Mouse (Mus musculus): ENCODE results near the gene Hdac7.

Gene Hdac7

DNA sequence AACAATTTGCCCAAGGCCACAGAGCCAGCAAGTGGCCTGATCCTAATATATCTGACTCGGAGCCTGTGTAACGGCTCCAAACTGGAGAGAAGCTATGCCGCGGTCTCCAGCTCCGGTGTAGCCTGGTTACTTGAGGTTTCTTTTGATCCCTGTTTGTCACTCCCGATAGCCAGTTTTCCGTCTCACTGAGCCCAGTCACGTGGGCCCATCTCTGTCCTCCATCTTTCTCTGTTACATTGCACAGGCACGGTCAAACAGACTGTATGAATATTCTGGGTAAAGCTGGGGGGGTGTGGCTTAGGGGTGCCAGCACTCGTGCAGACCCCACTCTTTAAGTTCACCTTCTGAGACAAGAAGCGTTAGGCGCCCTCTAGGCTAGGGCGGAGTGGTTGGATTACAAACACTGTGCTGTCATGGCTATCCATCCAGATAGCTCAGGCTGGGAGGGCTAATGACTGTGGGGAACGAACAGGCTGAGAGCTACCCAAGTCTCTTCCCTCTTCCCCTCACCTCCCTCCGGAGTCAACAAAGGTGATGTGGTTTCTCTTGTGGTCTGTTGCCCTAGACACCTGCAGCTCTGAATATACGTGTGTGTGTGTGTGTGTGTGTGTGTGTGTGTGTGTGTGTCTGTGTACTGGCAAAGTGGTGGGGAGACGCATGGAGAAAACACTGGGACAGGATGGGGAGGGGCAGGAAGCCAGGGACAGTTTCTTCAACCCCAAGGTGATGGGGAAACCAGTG is 8.0 kb downstream of the Hdac7 start:
- in situ Hi-C loops (cut with MboI, MseI) = loop anchor here (5.0 to 10.0 kb wide), 2 partner anchors 971 to 1132 kb away; partner anchors contain the start of gene Ddn

DNA sequence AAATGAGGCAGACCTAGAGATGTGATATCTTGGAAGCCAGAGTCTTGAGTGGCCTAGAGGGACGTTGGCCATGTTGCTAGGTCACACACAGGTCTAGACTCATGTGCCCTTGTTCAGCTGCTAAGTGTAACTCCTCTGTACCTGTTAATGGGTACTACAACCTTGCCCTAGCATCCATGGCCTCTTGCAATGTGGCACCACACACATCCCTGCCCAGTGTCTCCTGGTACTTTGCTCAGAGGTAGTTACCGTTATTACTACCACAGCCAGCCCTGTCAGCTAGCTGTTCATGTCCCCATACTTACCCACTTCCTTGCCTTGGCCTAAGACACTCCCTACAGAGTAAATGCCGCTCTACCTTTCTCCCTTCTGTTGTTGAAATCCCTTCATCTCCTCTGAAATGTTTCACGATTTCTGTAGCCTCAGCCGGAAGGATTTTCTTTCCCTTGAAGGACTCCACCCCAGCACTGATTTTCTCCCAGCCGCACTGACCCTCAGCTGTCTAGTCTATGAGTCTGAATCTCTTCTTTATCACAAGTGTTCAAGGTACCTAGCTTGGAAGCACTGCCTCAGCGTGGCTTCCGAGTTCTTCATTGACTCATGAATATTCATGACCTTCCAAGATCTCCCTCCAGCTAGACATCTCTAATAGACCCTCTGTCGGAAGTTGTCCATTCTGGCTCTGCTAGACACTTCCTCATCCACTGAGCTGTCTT is 11.4 kb downstream of the Hdac7 start:
- in situ Hi-C loops (cut with MboI, MseI) = loop anchor here (10.0 kb wide), 1 partner anchor 1128 kb away; no protein-coding TSS in a partner anchor

DNA sequence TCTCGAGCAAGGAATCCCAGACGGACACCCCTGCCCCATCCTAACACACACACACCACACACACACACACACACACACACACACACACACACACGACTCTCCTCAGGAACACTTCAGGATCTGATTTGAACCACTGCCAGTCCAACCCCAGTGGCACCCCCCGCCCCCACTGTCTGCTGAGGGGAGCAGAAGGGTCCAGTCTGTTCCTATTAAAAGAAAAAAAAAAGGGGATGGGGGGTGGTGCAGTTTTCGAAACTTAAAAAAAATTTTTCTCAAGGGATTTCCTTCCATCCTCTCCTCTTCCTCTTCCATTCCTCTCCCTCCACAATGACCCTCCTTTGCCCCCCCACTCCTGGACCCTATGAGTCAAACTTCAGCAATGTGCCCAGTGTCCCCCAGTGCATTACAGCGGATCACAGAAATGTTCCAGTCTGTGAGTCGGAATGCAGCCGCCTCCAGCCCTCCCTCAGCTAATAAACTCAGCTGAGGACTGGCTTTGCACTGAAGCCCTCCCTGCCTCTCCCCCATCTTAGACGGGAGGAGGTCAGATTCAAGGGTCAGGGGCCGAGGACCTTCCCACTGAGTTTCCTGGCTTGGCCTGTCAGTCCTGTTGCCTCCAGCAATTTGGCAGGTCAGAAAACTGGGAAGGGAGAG is 12.2 kb downstream of the Hdac7 start:
- in situ Hi-C loops (cut with MboI, MseI) = loop anchor here (10.0 kb wide), 1 partner anchor 1127 kb away; no protein-coding TSS in a partner anchor

DNA sequence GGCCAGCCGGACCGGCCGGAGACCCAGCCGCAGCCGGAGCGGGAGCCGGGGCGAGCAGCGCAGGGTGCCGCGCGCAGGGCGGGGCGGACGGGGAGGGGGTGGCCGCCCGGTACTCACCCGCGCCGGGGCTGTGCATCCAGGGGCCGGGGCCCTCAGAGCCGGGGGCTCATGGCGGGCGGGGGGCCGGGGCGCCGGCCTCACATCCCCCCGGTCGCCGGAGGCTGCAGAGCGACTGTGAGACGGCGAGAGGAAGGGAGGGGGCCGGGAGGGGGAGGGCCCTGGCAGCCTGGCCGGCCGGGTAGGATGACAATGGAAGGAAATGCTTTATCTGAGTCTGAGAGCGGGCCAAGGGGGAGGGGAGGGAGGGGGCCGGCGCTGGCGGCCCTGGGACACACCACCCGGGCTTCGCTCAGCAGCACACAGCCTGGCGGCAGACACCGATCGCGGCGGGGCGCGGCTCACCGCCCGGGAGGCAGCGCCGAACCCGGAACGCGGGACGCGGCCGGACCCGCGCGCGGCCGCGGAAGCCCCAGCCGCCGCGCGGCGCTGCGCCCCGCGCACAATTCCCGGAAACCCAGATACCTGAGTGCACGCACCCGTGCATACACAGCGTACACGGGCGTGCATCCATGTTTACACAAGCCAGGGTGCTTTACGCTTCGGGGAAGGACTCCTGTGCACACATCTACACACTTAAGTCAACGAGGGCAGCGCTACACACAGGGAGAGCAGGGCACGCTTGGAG is 12.9 kb downstream of the Hdac7 start:
- in situ Hi-C loops (cut with MboI, MseI) = loop anchor here (10.0 kb wide), 1 partner anchor 1127 kb away; no protein-coding TSS in a partner anchor

DNA sequence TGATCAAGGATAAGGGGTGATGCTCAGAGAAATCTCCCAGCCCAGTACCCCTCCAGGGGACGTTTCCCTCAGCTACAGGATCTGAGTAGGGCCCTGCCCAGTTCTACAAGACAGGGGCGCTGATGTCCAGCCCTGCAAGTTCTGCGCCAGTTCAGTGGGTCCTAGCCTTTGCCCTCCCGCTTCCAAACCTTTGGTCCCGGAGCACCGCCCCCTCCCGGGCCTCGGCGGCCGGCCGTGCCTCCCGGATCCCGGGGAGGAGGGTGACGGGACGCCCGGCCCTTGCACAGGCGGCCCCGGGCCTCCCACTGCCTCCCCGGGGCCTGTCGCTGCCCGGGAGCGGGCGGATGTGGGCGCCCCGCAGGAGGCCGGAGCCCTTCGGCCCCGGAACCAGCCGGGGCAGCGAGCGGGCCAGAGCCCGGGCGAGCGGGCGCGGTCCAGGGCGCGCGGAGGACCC is 13.5 kb downstream of the Hdac7 start:
- in situ Hi-C loops (cut with MboI, MseI) = loop anchor here (10.0 kb wide), 1 partner anchor 1126 kb away; no protein-coding TSS in a partner anchor

DNA sequence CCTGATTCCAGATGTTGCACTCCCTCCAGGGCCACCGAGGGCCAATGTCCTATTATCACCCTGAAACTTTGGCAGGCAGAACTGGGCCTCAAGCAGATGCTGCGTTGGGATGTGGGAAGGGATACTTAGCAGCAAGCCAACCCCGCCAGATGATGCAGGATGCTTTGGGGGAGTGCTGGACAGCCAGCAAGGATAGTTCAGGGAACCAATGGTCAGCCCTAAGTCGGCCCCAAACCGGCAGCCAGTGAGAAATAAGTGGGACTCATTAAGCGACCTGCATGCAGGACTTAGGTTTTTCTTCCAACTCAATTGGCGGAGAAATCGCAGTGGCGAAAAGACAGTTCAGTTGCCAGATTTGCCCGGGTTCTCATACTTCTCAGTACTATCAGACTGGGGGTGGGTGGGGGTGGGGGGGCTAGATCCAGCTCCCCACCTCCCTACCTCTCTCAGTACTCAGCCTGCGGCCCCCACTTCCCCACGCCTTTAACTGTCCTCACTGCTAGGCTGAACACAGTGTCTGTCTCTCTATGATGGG is 14.0 kb downstream of the Hdac7 start:
- in situ Hi-C loops (cut with MboI, MseI) = loop anchor here (10.0 kb wide), 1 partner anchor 1126 kb away; no protein-coding TSS in a partner anchor

DNA sequence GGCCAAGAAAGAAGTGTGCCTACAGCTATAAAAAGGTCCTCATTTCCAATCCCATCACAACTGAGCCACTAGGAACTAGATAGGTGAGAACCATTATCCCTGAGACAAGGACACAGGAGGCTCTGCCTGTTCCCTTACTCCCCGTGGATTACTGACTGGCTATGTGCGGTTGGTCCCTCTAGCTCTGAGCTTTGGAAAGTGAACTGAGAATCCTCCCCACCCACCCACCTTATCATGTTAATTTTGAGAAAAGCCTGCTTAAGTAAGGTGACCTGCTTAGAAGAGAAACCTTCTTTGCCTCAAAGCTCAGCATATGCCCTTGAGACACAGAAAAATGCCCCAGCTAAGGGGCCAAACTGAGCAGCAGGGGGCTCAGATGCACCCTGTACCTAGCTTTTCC is 14.9 kb downstream of the Hdac7 start:
- in situ Hi-C loops (cut with MboI, MseI) = no loop called here

DNA sequence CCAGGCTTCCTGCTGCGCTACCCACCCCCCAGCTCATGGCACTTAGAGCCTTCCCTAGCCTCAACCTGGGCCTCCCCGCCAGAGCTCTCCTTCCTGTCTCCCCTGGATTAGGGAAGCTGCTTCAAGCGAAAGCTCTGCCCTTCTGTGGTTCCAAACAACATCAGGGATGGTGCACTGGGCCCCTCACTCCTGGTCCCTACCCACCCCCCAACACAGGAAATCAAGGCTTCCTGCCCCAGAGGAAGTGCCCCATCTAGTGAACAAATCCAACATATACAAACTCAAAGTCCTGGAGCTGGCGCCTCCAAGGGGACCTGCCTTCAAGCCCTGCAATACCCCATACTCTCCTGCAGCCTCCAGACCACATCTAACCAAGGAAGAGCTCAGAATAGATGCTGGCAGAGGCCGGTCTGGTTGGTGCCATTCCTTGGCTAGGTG is 15.4 kb downstream of the Hdac7 start:
- in situ Hi-C loops (cut with MboI, MseI) = no loop called here

DNA sequence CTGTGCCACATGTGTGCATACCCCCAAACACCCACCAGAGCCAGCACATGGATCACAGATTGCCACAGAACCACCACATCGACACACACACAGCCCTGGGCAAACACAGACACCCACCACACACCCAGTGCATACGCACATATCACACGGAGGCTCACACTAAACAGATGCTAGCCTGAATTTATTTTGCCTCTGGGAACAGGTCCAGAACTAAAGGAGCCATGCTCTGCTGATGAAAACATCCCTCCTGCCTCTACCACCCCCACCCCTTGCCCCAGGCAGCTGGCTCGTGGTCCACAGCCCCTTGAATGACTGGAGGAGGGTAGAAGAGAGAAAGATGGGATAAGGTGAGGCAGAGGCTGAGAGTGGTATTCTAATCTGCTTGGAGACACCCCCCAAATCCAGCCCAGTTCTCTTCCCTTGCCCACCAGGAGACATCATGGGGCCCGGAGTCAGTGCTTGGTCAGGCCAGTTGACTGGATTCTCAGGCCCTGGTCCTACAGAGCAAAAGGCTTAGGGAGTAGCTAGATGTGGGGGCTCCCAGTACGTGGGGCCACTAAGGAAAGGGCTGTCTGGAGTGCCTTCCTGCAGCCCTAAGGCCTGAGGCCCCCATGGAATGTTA is 16.0 kb downstream of the Hdac7 start:
- in situ Hi-C loops (cut with MboI, MseI) = no loop called here

DNA sequence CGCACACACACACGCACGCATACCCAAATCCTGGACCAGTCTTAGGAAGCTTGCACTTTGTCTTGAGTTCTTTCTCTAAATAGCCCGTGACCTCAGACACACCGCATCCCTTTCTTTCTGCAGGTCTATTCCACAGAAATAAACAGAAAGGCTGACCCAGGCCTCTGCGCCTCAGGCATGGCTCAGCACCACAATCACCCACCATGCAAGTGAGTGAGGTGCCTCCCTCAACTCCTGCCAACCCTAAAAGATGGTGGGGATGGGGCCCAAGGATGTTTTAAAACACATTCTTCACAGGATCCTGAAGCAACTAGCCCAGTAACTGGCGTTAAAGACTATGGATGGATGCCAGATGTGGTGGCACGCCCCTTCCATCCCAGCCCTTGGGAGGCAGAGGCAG is 16.9 kb downstream of the Hdac7 start:
- in situ Hi-C loops (cut with MboI, MseI) = no loop called here

DNA sequence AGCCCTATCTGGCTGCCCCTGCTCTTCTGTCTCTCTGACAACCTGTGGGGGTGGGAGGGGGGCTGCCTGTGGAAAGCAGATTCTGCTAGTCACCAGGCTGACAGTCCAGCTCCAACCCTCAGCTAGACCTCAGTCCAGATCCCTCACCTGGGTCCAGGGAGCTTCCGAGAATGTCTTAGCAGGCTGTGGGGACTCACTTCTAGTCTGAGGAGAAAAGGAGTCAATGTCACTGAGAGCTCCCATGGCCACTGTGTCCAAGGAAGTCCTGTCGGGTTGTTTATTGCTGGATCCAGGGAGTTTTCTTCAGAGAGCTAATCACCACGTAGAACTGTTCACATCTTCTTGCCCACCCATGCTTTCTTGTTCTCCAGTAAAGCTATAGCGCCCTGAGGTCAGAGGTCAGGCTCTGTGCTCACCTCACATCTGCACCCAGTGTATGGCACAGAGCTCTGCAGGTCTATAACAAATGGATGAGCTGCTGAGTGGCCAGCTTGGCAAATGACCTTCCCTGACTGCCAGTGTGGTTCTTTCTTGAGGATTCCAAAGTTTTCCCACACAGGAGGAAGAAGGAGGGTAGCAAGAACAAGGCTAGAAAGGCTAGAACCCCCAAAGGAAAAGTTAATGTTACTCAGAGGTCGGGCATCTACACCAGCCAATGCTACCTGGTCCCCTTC is 17.6 kb downstream of the Hdac7 start:
- in situ Hi-C loops (cut with MboI, MseI) = no loop called here

DNA sequence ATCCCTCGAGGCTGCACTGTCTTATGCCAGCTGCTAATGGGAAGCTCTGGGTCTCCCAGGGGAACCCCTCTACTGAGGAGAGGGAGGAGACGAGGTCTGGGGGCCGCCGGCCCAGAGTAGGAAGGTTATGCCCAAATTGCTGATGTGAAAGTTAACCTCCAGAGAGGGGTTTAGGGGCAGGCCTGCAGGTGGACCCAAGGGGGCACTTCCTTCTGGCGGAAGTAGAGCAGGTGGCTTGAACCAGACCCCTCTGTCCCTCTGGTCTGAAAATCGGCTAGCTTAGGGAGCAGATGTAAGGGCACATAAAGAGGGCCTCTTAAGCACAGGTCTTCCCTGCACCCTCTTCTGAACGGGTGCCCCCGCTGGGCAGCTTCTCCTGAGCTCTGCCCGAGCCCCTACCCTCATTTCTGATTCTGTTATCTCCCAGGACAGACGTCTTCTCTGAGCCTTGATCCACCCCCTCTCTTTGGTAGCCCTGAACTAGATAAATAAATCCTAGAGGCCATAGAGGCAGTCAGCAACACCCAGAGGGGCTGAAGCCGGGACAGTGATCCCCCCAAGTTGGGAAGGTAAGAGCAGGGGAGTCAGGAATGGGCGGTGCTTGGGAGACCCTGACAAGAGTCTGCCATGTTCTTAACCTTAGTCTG is 18.2 kb downstream of the Hdac7 start:
- in situ Hi-C loops (cut with MboI, MseI) = no loop called here

DNA sequence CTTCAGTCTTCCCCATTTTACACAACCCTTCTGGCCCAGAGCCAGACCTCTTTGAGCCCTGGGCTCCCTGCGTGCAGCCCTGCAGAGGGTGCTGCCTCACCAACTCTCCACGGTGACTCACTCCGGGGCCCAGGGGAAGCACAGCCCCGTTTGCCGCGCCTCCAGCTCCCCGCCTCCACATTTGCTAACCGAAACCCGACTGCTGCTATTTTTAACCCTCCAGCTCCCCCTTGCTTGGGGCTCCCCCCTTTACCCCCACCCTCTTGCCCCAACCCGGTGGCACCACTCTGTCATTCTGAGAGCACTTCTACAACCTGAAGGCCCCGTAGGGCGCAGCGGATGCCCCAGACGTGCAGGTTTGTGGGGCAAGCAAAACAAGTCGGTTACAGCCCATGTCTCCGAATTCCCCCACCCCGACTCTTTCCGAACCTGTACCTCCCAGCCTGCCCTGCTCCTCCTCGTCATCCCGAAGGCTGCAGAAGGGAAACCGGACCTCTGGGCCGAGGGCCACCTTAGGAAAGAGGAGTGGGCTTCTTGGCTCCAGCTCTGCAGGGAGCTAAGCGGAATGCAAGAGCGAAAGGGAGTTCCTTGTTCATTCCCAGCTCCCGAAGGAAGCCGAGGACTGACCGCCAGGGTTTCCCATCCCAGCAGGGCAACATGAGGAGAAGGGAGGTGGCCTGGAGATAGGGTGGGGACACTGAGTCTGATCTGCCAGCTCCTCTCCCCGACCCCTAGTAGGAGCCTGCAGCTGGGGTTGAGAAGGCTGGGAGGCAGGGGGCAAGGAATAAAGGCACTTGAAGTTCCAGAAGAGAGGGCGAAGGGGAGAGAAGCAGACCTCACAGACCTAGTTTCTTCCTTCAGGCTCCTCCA is 19.0 kb downstream of the Hdac7 start:
- in situ Hi-C loops (cut with MboI, MseI) = no loop called here

DNA sequence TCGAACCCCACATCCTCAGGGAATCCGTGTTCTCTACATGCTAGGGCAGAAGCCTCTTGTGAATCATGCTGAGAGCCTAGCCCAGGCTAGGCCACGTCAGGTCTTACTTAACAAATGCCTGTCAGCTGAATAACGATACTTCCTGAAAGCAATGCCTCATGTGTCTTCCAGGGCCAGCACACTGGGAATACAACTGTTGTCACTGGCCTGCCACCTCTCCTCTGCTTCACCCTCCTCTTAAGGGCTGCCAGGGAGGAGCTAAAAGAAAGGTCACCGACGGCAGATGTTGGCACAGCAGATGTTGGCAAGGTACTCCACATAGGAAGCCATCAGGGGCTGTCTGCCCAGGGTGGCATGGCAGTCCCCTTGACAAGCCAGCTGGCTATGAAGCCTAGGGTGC is 20.3 kb downstream of the Hdac7 start:
- in situ Hi-C loops (cut with MboI, MseI) = loop anchor here (5.0 kb wide), 1 partner anchor 377 kb away; no protein-coding TSS in a partner anchor

DNA sequence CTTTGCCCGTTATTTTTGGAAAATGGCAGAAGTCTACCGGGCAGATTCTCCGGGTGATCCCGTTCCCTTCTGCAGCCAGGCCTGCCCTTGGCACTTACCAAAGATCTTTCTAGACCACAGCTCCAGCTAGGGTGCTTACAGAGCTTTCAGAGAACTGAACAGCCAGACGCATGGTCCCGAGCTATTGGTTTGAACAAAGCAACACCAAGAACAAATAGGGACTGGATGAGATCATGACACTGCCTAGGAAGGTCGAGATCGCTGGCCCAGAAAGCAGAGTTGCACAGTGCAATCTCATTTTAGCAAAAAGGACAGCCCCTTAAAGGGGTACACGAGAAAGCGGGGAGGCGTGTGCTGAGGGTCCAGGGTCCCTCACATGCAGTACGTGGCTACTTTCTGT is 20.8 kb downstream of the Hdac7 start:
- in situ Hi-C loops (cut with MboI, MseI) = loop anchor here (5.0 kb wide), 1 partner anchor 376 kb away; no protein-coding TSS in a partner anchor

DNA sequence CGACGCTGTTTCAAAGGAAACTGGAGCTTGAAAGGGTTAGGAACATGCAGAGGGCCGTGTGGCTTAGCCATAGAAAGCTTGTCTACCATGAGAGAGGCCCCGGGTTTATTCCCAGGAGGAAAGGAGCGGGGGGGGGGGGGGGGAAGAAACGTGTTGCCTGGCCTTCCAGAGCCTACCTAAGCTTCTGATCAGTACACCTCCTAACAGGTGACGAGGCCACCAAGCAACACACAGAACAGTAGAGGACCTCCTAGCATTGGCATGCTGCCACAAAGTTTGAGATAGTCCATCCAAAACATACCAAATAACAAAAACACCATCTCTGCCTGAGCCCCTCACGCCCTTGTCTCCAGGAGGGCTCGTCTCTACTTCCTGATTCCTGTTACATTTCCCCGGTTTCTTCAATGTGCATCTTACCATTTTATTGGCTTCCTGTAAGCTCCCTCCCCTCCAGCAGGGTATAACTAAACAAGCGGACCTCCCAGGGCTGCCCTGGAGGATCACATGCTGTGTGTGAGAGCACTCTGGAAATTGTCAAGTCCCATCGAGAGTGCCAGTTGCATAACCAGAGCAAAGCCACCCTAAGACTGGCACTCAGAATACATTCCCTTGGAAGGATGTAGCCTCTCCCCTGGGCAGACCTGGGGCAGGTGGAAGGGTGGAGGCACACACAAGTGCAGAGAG is 21.6 kb downstream of the Hdac7 start:
- in situ Hi-C loops (cut with MboI, MseI) = loop anchor here (5.0 kb wide), 1 partner anchor 375 kb away; no protein-coding TSS in a partner anchor

DNA sequence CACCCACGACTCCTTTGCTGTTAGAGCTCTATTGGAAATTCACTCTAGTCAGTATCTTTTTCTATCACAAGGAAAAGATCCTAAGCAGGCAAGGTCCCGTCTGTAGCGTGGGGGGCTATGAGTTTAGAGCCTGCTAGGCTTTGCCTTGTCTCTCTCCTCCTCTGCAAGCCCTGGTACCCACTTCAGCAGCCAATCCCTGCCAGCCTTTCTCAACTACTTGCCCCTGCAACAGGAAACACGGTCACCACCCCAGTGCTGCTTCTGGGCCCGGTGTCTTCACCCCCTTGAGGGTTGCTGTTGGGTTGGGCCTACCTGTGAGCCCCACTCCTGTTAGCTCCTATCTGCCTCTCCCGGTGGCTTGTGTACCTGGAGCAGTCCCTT is 22.3 kb downstream of the Hdac7 start:
- in situ Hi-C loops (cut with MboI, MseI) = loop anchor here (5.0 kb wide), 1 partner anchor 375 kb away; no protein-coding TSS in a partner anchor

All from T-helper 1 cell (primary cell).